Mouse (Mus musculus): ENCODE results near the gene Slc7a15. TPM values are rescaled to one million over a fixed set of nuclear protein-coding genes. Genes with fewer than 3 reads are reported as not detected.

Gene Slc7a15
- total and polyA plus RNA-seq, 2 experiments from 2014 or later, result 0.09 TPM; not detected in 1

DNA sequence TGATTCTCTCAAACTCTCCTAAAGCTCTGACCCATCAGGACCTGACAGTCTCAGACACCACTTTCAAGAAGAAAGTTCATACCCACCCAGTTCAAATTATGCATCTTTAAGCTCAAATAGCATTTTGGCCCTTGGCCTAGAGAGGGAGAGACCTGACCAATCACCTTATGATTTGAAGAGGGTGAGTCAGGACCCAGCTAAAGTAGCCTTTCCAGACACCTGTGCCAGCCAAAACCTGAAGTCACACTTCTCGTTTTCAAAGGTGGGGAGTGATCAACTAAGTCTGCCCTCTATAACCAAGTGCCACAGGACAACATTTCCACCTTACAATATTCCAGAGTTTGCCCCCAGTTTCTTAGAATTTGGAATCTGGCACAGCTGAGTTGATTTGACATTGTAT lies 111.6 kb downstream of the Slc7a15 start:
- Histone ChIP-seq H3K4me2 (ENCODE audit: low read depth, low read length) (no peak overlapping the region), H3K4me3 (ENCODE audit: low read length) (no peak overlapping the region), H3K9ac (replicated peaks; ENCODE audit: low read length) (no peak overlapping the region), H3K9me3 (ENCODE audit: low read length) (no peaks in the 10 kb centered on the region), H3K36me3 (ENCODE audit: insufficient read depth, low read length) (no peaks in the 10 kb centered on the region), H3K27me3 (ENCODE audit: insufficient read depth, low read length) (no peaks in the 10 kb centered on the region), H3K4me1 (ENCODE audit: insufficient read depth, low read length) (no peaks in the 10 kb centered on the region; the same call in 1 of the 2 replicates), H3K27ac (no peak overlapping the region)
- DNase-seq (ENCODE audit: low spot score) (no peak), ATAC-seq (no peak)
- WGBS, result 74% methylated on average over 1 of the region's 1 CpGs
- TF ChIP-seq CTCF (IDR thresholded peaks at IDR 0.05; ENCODE audit: low read depth), result no peak

DNA sequence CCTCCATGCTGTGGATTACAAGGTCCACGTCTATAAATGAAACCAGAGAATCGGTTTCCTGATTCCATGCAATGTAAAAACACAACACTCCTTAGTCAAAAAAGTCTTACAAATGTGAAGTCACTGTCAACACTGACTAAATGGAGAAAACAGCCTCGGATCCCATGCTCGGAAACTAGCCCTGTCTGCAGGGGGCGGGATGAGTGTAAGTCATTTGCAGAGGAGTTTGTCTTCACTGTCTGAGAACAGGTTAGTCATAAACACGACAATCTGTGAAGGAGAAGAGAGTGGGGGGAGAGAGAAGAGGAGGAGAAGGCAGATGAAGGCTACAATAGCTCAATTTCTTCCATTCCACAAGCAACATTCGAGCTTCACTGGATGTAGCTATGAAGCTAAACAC lies 113.6 kb downstream of the Slc7a15 start:
- WGBS, result 83% methylated on average over 7 of the region's 7 CpGs
- TF ChIP-seq CTCF (IDR thresholded peaks at IDR 0.05; ENCODE audit: low read depth), result no peak
- no peak overlapping the region for H3K27ac ChIP-seq
- H3K4me1 ChIP-seq (ENCODE audit: insufficient read depth, low read length), result no peaks in the 10 kb centered on the region; the same call in 1 of the 2 replicates
- H3K9me3 ChIP-seq (ENCODE audit: low read length), result no peaks in the 10 kb centered on the region
- no peaks in the 10 kb centered on the region for H3K36me3 ChIP-seq (ENCODE audit: insufficient read depth, low read length)
- no peak for ATAC-seq
- DNase-seq (ENCODE audit: low spot score), result no peak
- H3K4me2 ChIP-seq (ENCODE audit: low read depth, low read length), result no peak overlapping the region
- H3K4me3 ChIP-seq (ENCODE audit: low read length), result no peak overlapping the region
- H3K27me3 ChIP-seq (ENCODE audit: insufficient read depth, low read length), result no peaks in the 10 kb centered on the region
- H3K9ac ChIP-seq (replicated peaks; ENCODE audit: low read length), result no peak overlapping the region

DNA sequence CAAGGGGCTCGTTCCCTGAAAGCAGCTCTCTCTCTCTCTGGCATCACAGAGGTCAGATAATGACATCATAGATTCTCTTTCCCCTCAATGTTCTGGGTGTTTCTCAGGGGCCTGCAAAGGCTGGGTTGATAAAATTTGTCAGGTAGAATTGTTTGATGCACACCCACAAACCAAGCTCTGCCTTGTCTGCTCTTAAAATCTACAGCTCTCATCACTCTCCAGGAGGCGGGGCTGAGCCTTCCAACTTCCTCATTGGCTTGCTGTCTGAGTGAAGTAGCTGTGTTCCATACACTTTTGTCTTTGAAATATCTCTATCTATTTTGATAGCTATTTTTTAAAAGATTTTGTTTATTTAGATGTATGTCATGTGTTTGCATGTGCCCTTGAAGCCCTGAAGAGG lies 116.7 kb downstream of the Slc7a15 start:
- TF ChIP-seq CTCF (IDR thresholded peaks at IDR 0.05; ENCODE audit: low read depth), result no peak
- H3K9me3 ChIP-seq (ENCODE audit: low read length), result no peaks in the 10 kb centered on the region
- no peaks in the 10 kb centered on the region for H3K27me3 ChIP-seq (ENCODE audit: insufficient read depth, low read length)
- no peak overlapping the region for H3K9ac ChIP-seq (replicated peaks; ENCODE audit: low read length)
- 69% methylated on average over 2 of the region's 2 CpGs for WGBS
- no peak overlapping the region for H3K4me3 ChIP-seq (ENCODE audit: low read length)
- H3K4me2 ChIP-seq (ENCODE audit: low read depth, low read length), result no peak overlapping the region
- no peaks in the 10 kb centered on the region for H3K4me1 ChIP-seq (ENCODE audit: insufficient read depth, low read length)
- ATAC-seq (no peak), DNase-seq (ENCODE audit: low spot score) (no peak)
- H3K36me3 ChIP-seq (ENCODE audit: insufficient read depth, low read length), result no peaks in the 10 kb centered on the region
- H3K27ac ChIP-seq, result no peak overlapping the region

Other genes starting within 250 kb of the Slc7a15 start
- gene Rhob, start 99.1 kb downstream of the Slc7a15 start, total RNA-seq (2014; rRNA removed), result 356 and 385 TPM in 2 replicates
- gene Rhob, start 99.1 kb downstream of the Slc7a15 start, polyA plus RNA-seq (2015; fragmentation: Nextera tagmentation; extraction: Ambion mirVana), result 71.4 and 71.7 TPM in 2 replicates
- gene Pum2, start 75.1 kb upstream of the Slc7a15 start, total RNA-seq (2014; rRNA removed), result 118 and 133 TPM in 2 replicates
- gene Pum2, start 75.1 kb upstream of the Slc7a15 start, polyA plus RNA-seq (2015; fragmentation: Nextera tagmentation; extraction: Ambion mirVana), result 31.1 and 34.5 TPM in 2 replicates
- gene Sdc1, start 172.3 kb upstream of the Slc7a15 start, total RNA-seq (2014; rRNA removed), result 17.1 and 20.6 TPM in 2 replicates
- 12.5 and 14.0 TPM in 2 replicates for gene Sdc1, start 172.3 kb upstream of the Slc7a15 start, polyA plus RNA-seq (2015; fragmentation: Nextera tagmentation; extraction: Ambion mirVana)

Measured in hindbrain, postnatal 0 days (tissue).